27 mouse cellular contexts compared by ENCODE assay signal in genomic region chr5:127806850-127807249, GRCm38 (mm10).
"Had no signal": no experiment of that assay in that cellular context is flagged by ENCODE, and none has a peak within 500 bp of the region (broad histone marks: within the 10 kb centered on the region; RNA-seq: fewer than 3 reads in every experiment).

No protein-coding gene starts in this region.

- H3K4me3 ChIP-seq: gastrocnemius, adult 2 months; heart, embryonic 10.5 days; heart, embryonic 12.5 days; hindbrain, embryonic 10.5 days; hindbrain, embryonic 12.5 days; intestine, embryonic 15.5 days; layer of hippocampus, adult 2 months; limb, embryonic 10.5 days; limb, embryonic 12.5 days; liver, embryonic 13.5 days; liver, embryonic 15.5 days had no signal

- H3K36me3 ChIP-seq: heart, embryonic 10.5 days; heart, embryonic 12.5 days; hindbrain, embryonic 10.5 days; hindbrain, embryonic 12.5 days; intestine, embryonic 15.5 days; limb, embryonic 10.5 days; limb, embryonic 12.5 days; liver, embryonic 13.5 days; liver, embryonic 15.5 days had no signal

- ATAC-seq: hindbrain, embryonic 16.5 days; inflammation-experienced regulatory T-cells, adult 6 months; intestine, embryonic 15.5 days; intestine, postnatal 0 days had no signal

- H3K9ac ChIP-seq: heart, embryonic 12.5 days; hindbrain, embryonic 12.5 days; hindbrain, embryonic 14.5 days; intestine, embryonic 15.5 days; limb, embryonic 12.5 days; liver, embryonic 13.5 days; liver, embryonic 15.5 days had no signal

- DNase-seq: gastrocnemius, adult 2 months; gastrocnemius, postnatal 10 days; gastrocnemius, postnatal 25 days; heart, adult 18-20 months; heart, postnatal 10 days; heart, postnatal 4 days; kidney, adult 18-20 months; kidney, adult 8-10 months; kidney, postnatal 10 days; kidney, postnatal 25 days; kidney, postnatal 4 days; liver; liver, embryonic 13.5 days had no signal

- H3K4me1 ChIP-seq: heart, embryonic 10.5 days; heart, embryonic 12.5 days; hindbrain, embryonic 12.5 days; intestine, embryonic 15.5 days; limb, embryonic 10.5 days; limb, embryonic 12.5 days; liver, embryonic 13.5 days; liver, embryonic 15.5 days had no signal

- H3K9me3 ChIP-seq: heart, embryonic 10.5 days; hindbrain, embryonic 10.5 days; hindbrain, embryonic 12.5 days; intestine, embryonic 15.5 days; limb, embryonic 10.5 days; limb, embryonic 12.5 days; liver, embryonic 15.5 days had no signal

- H3K4me2 ChIP-seq: heart, embryonic 12.5 days; hindbrain, embryonic 12.5 days; hindbrain, embryonic 14.5 days; intestine, embryonic 15.5 days; limb, embryonic 12.5 days; liver, embryonic 11.5 days; liver, embryonic 13.5 days; liver, embryonic 15.5 days had no signal

- H3K27ac ChIP-seq: gastrocnemius, adult 2 months; heart, embryonic 10.5 days; hindbrain, embryonic 10.5 days; hindbrain, embryonic 12.5 days; hindbrain, embryonic 14.5 days; intestine, embryonic 15.5 days; layer of hippocampus, adult 2 months; limb, embryonic 10.5 days; limb, embryonic 12.5 days; liver, embryonic 13.5 days; liver, embryonic 15.5 days had no signal

- H3K27me3 ChIP-seq: heart, embryonic 12.5 days; intestine, embryonic 15.5 days; limb, embryonic 12.5 days; liver, embryonic 13.5 days; liver, embryonic 15.5 days had no signal
